Mouse (Mus musculus): ENCODE data around the gene Atp5f1. TPM values are rescaled to one million over a fixed set of nuclear protein-coding genes. Genes with fewer than 3 reads are reported as not detected.
A peak's percentile ranks its signal among the peaks of the same experiment; 100 is the strongest.

Atp5f1 gene
- polyA plus RNA-seq, 1 experiment from 2014 or later, result 651 TPM

- H3K36me3 ChIP-seq, result no peaks in the 10 kb centered on the region
- no peak overlapping the region for H3K27ac ChIP-seq
- 96% methylated on average over 4 of the region's 4 CpGs for WGBS
- no peak for ATAC-seq
- no peaks in the 10 kb centered on the region for H3K4me1 ChIP-seq (replicated peaks)
- H3K27me3 ChIP-seq (replicated peaks), result no peaks in the 10 kb centered on the region
- H3K4me3 ChIP-seq (replicated peaks), result no peak overlapping the region
- H3K4me2 ChIP-seq (replicated peaks), result no peak overlapping the region
- no peak overlapping the region for H3K9ac ChIP-seq
- no peaks in the 10 kb centered on the region for H3K9me3 ChIP-seq
Observed at GRCm38 (mm10) chr3:105908976-105909375, 50.9 kb downstream of the Atp5f1 start.

GRCm38 (mm10) chr3:105907956-105908655, 51.8 kb downstream of the Atp5f1 start:
- ATAC-seq, result no peak
- Histone ChIP-seq H3K27me3 (replicated peaks) (no peaks in the 10 kb centered on the region), H3K9ac (no peak overlapping the region), H3K4me1 (replicated peaks) (no peaks in the 10 kb centered on the region), H3K36me3 (no peaks in the 10 kb centered on the region), H3K9me3 (no peaks in the 10 kb centered on the region), H3K4me2 (replicated peaks) (no peak overlapping the region), H3K4me3 (replicated peaks) (no peak overlapping the region), H3K27ac (no peak overlapping the region)
- 47% methylated on average over 9 of the region's 9 CpGs for WGBS

- no peak for ATAC-seq
- H3K4me2 ChIP-seq (replicated peaks), result no peak overlapping the region
- H3K9me3 ChIP-seq, result no peaks in the 10 kb centered on the region
- 91% methylated on average over 9 of the region's 9 CpGs for WGBS
- H3K4me1 ChIP-seq (replicated peaks), result no peaks in the 10 kb centered on the region
- H3K27me3 ChIP-seq (replicated peaks), result no peaks in the 10 kb centered on the region
- H3K4me3 ChIP-seq (replicated peaks), result no peak overlapping the region
- H3K9ac ChIP-seq, result no peak overlapping the region
- no peaks in the 10 kb centered on the region for H3K36me3 ChIP-seq
- H3K27ac ChIP-seq, result no peak overlapping the region
Observed at GRCm38 (mm10) chr3:105904721-105905120, 55.2 kb downstream of the Atp5f1 start.

- 57% methylated on average over 4 of the region's 4 CpGs for WGBS
- H3K36me3 ChIP-seq, result no peaks in the 10 kb centered on the region
- no peak overlapping the region for H3K9ac ChIP-seq
- no peaks in the 10 kb centered on the region for H3K4me1 ChIP-seq (replicated peaks)
- no peak for ATAC-seq
- no peaks in the 10 kb centered on the region for H3K9me3 ChIP-seq
- no peaks in the 10 kb centered on the region for H3K27me3 ChIP-seq (replicated peaks)
- H3K4me2 ChIP-seq (replicated peaks), result no peak overlapping the region
- no peak overlapping the region for H3K4me3 ChIP-seq (replicated peaks)
- no peak overlapping the region for H3K27ac ChIP-seq
Observed at GRCm38 (mm10) chr3:105904213-105904612, 55.7 kb downstream of the Atp5f1 start.

- ATAC-seq, result no peak
Observed at GRCm38 (mm10) chr3:105901468-105901867, 58.4 kb downstream of the Atp5f1 start.

GRCm38 (mm10) chr3:105900716-105901115, 59.2 kb downstream of the Atp5f1 start:
- Histone ChIP-seq H3K4me1 (replicated peaks) (no peaks in the 10 kb centered on the region), H3K36me3 (no peaks in the 10 kb centered on the region), H3K4me3 (replicated peaks) (no peak overlapping the region), H3K27ac (no peak overlapping the region), H3K27me3 (replicated peaks) (no peaks in the 10 kb centered on the region), H3K9me3 (no peaks in the 10 kb centered on the region), H3K4me2 (replicated peaks) (no peak overlapping the region), H3K9ac (no peak overlapping the region)
- ATAC-seq, result no peak
- WGBS, result 76% methylated on average over 3 of the region's 3 CpGs

More at GRCm38 (mm10) chr3:105901468-105901867, 58.4 kb downstream of the Atp5f1 start:
- Histone ChIP-seq H3K4me3 (replicated peaks) (no peak overlapping the region), H3K27me3 (replicated peaks) (no peaks in the 10 kb centered on the region), H3K9ac (no peak overlapping the region), H3K36me3 (no peaks in the 10 kb centered on the region), H3K9me3 (no peaks in the 10 kb centered on the region), H3K27ac (no peak overlapping the region), H3K4me1 (replicated peaks) (no peaks in the 10 kb centered on the region), H3K4me2 (replicated peaks) (no peak overlapping the region)
- 69% methylated on average over 4 of the region's 4 CpGs for WGBS

GRCm38 (mm10) chr3:105900266-105900665, 59.6 kb downstream of the Atp5f1 start:
- Histone ChIP-seq H3K9me3 (no peaks in the 10 kb centered on the region), H3K4me1 (replicated peaks) (peaks cover 3% of the 10 kb centered on the region; the same call in 1 of the 2 replicates), H3K4me3 (replicated peaks) (no peak overlapping the region), H3K27ac (no peak overlapping the region), H3K4me2 (replicated peaks) (no peak overlapping the region), H3K27me3 (replicated peaks) (no peaks in the 10 kb centered on the region), H3K36me3 (no peaks in the 10 kb centered on the region), H3K9ac (no peak overlapping the region)
- no peak for ATAC-seq
- WGBS, result 78% methylated on average over 6 of the region's 6 CpGs

GRCm38 (mm10) chr3:105899394-105900147, 60.3 kb downstream of the Atp5f1 start:
- Histone ChIP-seq H3K4me2 (replicated peaks) (no peak overlapping the region), H3K9ac (no peak overlapping the region), H3K36me3 (no peaks in the 10 kb centered on the region), H3K27me3 (replicated peaks) (no peaks in the 10 kb centered on the region), H3K27ac (no peak overlapping the region), H3K9me3 (no peaks in the 10 kb centered on the region), H3K4me3 (replicated peaks) (no peak overlapping the region), H3K4me1 (replicated peaks) (peaks cover 10% of the 10 kb centered on the region)
- WGBS, result 42% methylated on average over 8 of the region's 8 CpGs
- peak; percentile 27; the same call in 1 of the 2 replicates for ATAC-seq

- Histone ChIP-seq H3K4me1 (replicated peaks) (peaks cover 18% of the 10 kb centered on the region), H3K4me2 (replicated peaks) (no peak overlapping the region), H3K4me3 (replicated peaks) (no peak overlapping the region), H3K27ac (no peak overlapping the region), H3K27me3 (replicated peaks) (no peaks in the 10 kb centered on the region), H3K9ac (no peak overlapping the region), H3K36me3 (no peaks in the 10 kb centered on the region), H3K9me3 (no peaks in the 10 kb centered on the region)
- ATAC-seq, result no peak
- 89% methylated on average over 11 of the region's 11 CpGs for WGBS
Observed at GRCm38 (mm10) chr3:105898861-105899260, 61.0 kb downstream of the Atp5f1 start.

GRCm38 (mm10) chr3:105898325-105898724, 61.6 kb downstream of the Atp5f1 start:
- Histone ChIP-seq H3K4me3 (replicated peaks) (no peak overlapping the region), H3K4me2 (replicated peaks) (no peak overlapping the region), H3K4me1 (replicated peaks) (peaks cover 18% of the 10 kb centered on the region), H3K9me3 (no peaks in the 10 kb centered on the region), H3K36me3 (no peaks in the 10 kb centered on the region), H3K9ac (no peak overlapping the region), H3K27ac (no peak overlapping the region), H3K27me3 (replicated peaks) (no peaks in the 10 kb centered on the region)
- WGBS, result 72% methylated on average over 2 of the region's 2 CpGs
- ATAC-seq, result no peak

GRCm38 (mm10) chr3:105896811-105897210, 63.1 kb downstream of the Atp5f1 start:
- Histone ChIP-seq H3K9ac (no peak overlapping the region), H3K4me3 (replicated peaks) (no peak overlapping the region), H3K27me3 (replicated peaks) (no peaks in the 10 kb centered on the region), H3K27ac (no peak overlapping the region), H3K36me3 (no peaks in the 10 kb centered on the region), H3K9me3 (no peaks in the 10 kb centered on the region), H3K4me1 (replicated peaks) (peaks cover 18% of the 10 kb centered on the region), H3K4me2 (replicated peaks) (no peak overlapping the region)
- ATAC-seq, result no peak
- 85% methylated on average over 3 of the region's 3 CpGs for WGBS

GRCm38 (mm10) chr3:105894601-105895592, 65.0 kb downstream of the Atp5f1 start:
- no peaks in the 10 kb centered on the region for H3K9me3 ChIP-seq
- no peaks in the 10 kb centered on the region for H3K27me3 ChIP-seq (replicated peaks)
- no peak overlapping the region for H3K9ac ChIP-seq
- WGBS, result 60% methylated on average over 23 of the region's 23 CpGs
- H3K4me3 ChIP-seq (replicated peaks), result no peak overlapping the region
- no peaks in the 10 kb centered on the region for H3K36me3 ChIP-seq
- H3K4me2 ChIP-seq (replicated peaks), result no peak overlapping the region; the same call in 1 of the 2 replicates
- peak; percentile 84 for ATAC-seq
- peaks cover 22% of the 10 kb centered on the region for H3K4me1 ChIP-seq (replicated peaks)
- H3K27ac ChIP-seq, result peak overlapping the region; percentile 59
